Mouse (Mus musculus) layer of hippocampus, adult 2 months (tissue): ENCODE data around the gene Auts2. TPM values are rescaled to one million over a fixed set of nuclear protein-coding genes. Genes with fewer than 3 reads are reported as not detected.

Source experiments
- DNase-seq, 2 experiments: peaks; one replicate each; pipeline ENCODE4 v3.0.0; 2022; ENCODE audit warnings: low spot score in 2 of 2
- H3K27ac ChIP-seq: fragments of 200-600 bp; 2 replicates; pipeline ENCODE4 v1.8.1; 2022
- H3K4me3 ChIP-seq: fragments of 200-600 bp; 2 replicates; pipeline ENCODE4 v1.8.1; 2022; ENCODE audit warnings: mild to moderate bottlenecking
- CTCF ChIP-seq: fragments of 200-600 bp; conservative IDR thresholded peaks from 2 replicates; pipeline ENCODE4 v1.8.1; 2022; ENCODE audit warnings: antibody characterized with exemption, mild to moderate bottlenecking, moderate library complexity
- total RNA-seq, 2 experiments: library from RNA; stranded (reverse); gene quantifications; 2 replicates each; pipeline ENCODE4 v1.2.3; 2021

Auts2 gene
- total RNA-seq, 2 experiments from 2014 or later: 157 to 188 TPM

DNA sequence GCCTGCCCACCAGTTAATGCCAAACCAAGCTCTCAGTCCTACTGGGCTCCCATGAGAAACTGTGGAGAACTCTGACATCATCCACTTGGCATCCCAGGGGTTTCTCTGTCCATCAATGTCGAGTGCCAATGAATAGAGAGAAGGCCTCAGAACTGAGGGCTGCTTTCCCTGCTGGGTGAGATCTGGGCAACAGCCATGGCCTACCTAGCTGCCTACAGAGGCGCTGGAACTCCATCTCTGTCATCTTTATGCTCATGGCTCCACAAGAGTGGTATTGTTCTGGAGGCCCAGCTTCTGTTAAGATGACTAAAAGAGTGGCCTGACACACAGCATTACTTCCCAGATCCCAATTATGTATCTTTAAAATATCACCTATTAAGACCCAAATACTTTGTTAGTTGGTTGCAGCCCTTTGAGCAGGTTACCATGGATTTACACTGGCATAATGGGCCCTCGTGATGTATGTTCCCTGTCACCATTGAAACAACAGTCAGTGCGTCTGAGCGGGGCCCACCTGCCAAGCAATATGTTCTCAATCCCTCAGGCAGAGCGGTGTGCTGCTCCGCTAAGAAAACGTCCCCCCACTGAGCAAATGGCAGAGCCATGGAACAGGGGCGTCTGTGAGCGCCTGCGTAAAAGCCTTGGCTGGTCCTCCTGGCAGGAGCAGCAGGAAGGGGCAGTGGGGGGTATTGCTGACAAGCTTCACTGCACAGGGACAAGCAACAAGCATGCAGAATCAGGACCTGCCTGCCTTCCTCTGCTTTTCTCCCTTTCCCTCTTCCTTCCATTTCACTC lies 718.8 kb downstream of the Auts2 start:
- TF ChIP-seq CTCF: peak; percentile 18; the same call in 1 of the 2 replicates
- Histone ChIP-seq H3K27ac (peak overlapping the region; percentile 83), H3K4me3 (no peak overlapping the region)
- peak; percentile 46 to 58 for DNase-seq

DNA sequence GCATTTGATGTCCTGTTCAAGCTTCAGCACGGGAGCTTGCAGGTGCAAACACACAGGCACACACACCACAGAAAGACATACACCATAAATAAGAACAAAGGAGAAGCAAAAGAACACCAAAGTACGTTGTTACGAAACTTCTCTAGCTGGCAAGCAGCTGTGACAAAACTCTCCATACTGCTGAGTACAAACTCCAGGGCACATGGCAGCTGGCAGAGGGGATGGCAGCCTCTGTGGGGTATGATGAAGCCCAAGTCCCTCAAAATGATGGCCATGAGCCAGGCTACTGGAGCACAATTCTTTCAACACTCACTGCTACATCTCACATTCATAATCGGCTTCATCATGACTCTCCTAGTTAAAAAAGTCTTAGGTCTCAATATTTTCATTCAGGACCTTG lies 721.7 kb downstream of the Auts2 start:
- H3K4me3 ChIP-seq: no peak overlapping the region
- H3K27ac ChIP-seq: peak overlapping the region; percentile 29; the same call in 1 of the 2 replicates
- no peak for TF ChIP-seq CTCF
- no peak for DNase-seq

DNA sequence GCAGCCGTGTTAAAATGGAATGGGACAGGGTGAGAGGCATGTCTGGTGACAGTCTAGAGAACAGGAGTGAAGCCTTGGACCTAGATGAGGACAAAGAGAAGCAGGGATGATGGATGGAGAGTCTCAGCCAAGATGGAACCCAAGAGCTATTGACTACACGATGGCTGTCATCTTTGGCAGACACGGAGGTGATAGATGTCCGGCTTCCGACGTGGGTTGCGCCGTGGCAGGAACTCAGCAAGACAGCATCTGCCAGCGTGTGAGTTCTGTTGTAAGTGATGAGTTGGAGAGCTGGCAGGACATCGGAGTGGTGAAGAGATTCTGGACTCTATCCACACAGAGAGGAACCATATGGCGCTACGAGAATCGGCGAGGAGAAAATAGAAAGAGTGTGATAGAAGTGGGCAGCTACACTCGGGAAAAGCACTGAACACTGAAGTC lies 723.9 kb downstream of the Auts2 start:
- TF ChIP-seq CTCF: no peak
- Histone ChIP-seq H3K27ac (peak overlapping the region; percentile 73), H3K4me3 (no peak overlapping the region)
- peak; percentile 30 to 72 for DNase-seq

DNA sequence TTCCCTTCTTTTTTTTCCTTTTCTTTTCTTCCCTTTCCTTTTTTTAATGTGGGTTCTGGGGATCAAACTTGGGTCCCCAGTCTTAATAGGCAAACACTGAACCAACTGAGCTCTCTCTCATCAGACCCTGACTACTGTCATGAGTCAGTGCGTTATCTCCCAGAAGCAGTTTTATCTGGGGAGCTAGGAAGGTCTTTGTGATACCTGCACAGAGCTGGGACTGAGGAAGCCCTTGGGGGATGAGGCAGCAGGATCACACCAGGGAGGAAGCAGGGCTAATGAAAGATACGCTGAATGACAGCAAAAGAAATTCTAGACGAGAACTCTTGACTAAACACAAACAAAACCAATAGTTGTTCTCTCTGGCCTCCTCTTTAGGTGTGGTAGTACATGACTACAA lies 727.6 kb downstream of the Auts2 start:
- peak overlapping the region; percentile 77 for H3K27ac ChIP-seq

DNA sequence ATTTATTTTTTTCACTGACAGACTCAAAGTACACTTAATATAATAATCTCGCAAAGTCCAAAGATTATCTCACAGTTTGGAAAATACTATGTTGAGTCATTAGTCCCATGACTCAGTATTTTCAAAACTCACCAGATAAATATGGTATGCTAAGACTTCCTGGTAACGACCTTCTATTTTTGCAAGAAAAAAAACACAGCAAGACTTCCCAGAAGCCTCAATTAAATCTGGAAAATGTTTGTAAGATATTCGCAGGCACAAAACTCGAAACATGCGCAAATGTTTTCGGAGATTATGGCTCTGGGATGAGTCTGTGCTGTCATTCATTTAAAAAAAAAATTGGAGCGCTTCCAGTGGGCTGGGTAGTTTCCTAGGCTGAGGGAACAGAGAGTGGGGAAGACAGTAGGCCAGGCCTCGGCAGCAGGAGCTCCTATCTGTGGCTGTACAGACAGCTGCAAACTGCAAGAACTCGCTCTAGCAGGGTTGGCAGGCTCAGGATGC lies 728.6 kb downstream of the Auts2 start:
- DNase-seq: peak; percentile 57 to 70
- Histone ChIP-seq H3K4me3 (no peak overlapping the region), H3K27ac (peak overlapping the region; percentile 77)
- no peak for TF ChIP-seq CTCF

More for the DNA sequence above, 727.6 kb downstream of the Auts2 start:
- no peak for TF ChIP-seq CTCF
- no peak for DNase-seq
- no peak overlapping the region for H3K4me3 ChIP-seq

DNA sequence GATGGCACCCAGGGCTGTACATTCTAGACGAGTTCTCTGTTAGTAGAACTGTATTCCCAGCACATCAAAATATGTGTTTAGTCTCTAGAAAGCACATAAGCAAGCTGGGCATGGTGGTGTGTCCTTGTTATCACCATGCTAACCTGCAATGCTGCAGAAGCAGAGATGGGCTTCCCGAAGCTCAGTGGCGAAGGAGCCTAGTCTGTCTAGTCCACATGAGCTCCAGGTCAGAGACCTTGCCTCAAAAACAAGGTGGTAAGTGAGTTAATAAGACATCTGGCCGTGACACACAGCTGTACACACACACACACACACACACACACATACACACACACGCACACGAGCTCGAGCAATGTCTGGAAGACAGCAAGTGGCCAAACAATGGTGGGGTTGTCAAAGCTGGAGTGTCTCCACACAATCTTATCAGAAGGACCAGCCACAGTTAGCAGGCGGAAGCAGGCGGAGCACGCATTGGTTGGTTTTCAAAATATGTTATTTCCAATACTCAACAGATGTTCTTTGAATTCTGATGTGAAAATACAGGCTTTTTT lies 729.1 kb downstream of the Auts2 start:
- DNase-seq: no peak
- Histone ChIP-seq H3K27ac (peak overlapping the region; percentile 77), H3K4me3 (no peak overlapping the region)
- no peak for TF ChIP-seq CTCF

DNA sequence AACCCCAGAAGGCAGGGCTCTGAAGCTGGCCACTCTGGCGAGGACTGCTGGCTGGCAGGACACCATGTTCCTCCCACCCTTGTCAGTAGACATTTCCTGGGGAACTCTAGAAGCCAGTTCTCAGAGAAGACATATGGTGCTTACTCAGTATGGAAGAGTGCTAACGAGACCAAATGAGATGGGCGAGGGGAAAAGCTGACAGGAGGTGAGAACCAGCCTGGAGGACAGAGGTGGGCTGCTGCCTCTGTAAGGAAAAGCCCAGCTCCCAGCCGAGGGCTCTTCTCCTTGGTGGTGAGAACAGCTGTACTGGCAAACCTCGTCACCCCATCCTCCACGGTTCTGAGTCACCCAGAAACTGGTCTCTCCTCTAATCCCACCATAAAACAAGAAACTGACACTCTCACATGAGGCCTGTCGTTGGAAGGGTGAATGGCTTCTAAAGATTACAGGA lies 729.8 kb downstream of the Auts2 start:
- no peak overlapping the region for H3K4me3 ChIP-seq
- no peak for TF ChIP-seq CTCF
- H3K27ac ChIP-seq: peak overlapping the region; percentile 77
- DNase-seq: peak in 1 of 2 experiments; percentile 36

DNA sequence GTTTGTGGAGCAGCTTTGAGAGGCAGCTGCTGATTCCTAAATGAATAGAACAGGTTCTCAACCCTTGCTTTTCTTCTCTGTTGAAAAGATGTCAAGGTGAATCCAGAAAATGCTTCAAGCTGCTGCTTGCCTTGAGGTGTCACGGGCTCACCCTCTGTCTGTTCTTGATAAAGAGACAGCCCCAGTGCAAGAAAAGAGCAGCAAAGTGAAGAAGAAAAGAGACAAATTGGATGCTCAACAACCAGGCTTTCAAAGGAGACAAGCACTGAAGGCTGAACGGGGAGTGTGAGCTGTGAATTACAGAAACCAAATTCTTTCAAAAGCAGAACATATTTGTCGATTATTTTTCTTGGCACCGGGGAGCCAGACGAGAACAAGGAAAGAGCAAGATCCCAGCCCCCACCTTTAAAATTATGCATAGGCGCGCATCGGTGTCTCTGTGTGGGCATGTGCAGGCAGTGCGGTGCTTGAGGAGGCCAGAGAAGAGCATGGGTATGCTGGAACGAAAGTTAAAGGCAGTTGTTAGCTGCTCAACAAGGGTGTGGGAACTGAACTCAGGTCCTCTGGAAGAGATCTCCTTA lies 730.6 kb downstream of the Auts2 start:
- no peak for TF ChIP-seq CTCF
- peak overlapping the region; percentile 77 for H3K27ac ChIP-seq
- H3K4me3 ChIP-seq: no peak overlapping the region
- DNase-seq: peak in 1 of 2 experiments; percentile 65

DNA sequence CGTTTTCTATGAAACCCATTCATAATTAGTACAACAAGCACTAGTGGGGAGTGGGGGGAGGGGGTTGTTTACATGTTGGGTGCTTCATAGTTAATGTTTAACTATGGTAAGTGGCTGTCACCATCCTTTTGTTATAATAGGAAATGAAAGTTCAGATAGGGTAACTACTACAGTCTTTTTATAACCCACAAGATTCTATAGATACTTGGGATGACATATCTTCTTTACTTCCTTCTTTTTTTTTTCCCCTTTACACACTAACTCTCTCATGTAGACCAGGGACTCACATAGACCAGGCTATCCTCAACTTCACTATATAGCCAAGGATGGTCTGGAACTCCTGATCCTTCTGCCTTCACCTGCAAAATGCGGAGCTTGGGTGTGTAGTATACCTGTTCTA lies 736.8 kb downstream of the Auts2 start:
- DNase-seq: no peak
- no peak for TF ChIP-seq CTCF
- no peak overlapping the region for H3K4me3 ChIP-seq
- H3K27ac ChIP-seq: no peak overlapping the region

DNA sequence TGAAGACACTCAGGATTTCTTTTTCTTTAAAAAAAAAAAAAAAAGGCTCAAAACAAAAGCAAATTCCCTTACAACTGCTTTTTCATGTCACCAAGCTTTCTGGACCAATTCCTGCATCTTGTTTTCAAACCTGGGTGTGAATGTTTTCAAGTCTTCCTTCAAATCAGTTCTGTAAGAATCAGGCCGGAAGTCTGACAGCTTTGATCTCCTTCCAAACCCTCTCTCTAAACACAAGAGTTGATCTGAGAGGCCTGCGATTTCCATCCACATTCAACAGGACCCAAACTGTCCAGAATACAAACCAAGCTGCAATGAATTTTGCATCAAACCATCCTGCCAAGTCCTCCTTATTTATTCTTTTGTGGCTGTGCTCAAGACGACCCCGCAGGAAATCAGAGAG lies 737.9 kb downstream of the Auts2 start:
- TF ChIP-seq CTCF: no peak
- DNase-seq: no peak
- H3K4me3 ChIP-seq: no peak overlapping the region
- H3K27ac ChIP-seq: peak overlapping the region; percentile 49; the same call in 1 of the 2 replicates

DNA sequence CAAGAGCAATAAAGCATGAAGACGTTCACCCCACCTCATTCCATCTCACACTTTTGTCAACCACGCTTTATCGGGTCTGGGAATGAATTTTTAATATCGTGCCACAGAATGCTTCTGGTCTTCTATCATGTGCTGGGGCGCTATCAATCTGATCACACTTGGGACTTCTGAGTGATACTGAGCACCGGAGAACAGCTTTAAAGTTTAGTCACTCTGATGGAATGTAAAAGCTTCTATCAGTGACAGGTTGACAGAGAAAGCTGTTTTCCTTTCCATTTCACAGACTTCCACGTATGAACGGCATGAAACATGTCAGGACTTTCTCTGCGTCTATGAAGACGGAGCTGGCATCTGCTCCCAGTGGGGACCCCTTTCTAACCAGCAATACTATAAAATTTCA lies 739.5 kb downstream of the Auts2 start:
- peak overlapping the region; percentile 63 for H3K27ac ChIP-seq
- no peak for TF ChIP-seq CTCF
- DNase-seq: no peak

DNA sequence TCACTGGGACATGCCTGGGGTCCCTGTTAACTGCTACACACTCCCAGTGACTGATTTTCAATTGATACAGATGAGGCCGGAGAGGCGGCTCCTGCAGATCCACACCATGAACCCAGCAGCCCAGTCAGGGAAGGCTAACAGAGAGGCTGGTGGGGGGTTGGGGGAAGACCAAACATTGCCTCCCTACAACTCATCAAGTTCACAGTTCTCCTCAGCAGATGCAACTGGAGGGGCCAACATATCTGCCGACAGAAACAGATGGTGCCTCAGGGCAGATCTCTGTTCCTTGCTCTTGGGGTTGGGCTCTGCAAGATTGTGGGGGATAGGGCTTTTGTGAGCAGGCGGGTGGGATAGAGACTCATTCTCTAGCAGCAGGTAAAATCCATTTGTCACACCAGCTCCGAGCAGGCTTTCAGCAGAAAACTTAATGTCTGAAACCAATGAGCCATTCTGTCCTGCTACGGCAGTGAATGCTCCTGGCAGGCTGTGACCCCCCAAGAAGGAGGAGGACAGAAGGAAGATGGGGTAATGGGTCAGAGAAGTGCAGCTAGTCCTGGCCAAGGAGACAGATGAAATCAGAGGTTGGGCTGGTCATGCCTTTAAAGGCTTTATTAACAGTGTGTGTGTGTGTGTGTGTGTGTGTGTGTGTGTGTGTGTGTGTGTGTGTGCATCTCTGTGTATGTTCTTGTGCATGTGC lies 740.7 kb downstream of the Auts2 start:
- no peak for DNase-seq
- peak overlapping the region; percentile 63 for H3K27ac ChIP-seq
- no peak for TF ChIP-seq CTCF

More for the DNA sequence above, 739.5 kb downstream of the Auts2 start:
- no peak overlapping the region for H3K4me3 ChIP-seq

More for the DNA sequence above, 740.7 kb downstream of the Auts2 start:
- no peak overlapping the region for H3K4me3 ChIP-seq
